Mouse (Mus musculus) liver, postnatal 0 days (tissue): ENCODE measurements at regions not wholly inside any gene's neighbourhood (a gene's known extent, or its start where the extent isn't known, plus 50 kb on each side); places are given as distances from the start of the nearest gene placed in this dataset.

Source experiments
- CTCF ChIP-seq: sonication (generic); IDR thresholded peaks from 2 replicates; pipeline ENCODE4 v1.5.1; 2016; ENCODE audit warnings: antibody characterized with exemption, low read depth
- EP300 ChIP-seq: IDR thresholded peaks from 2 replicates; pipeline ENCODE4 v1.6.1; 2016; ENCODE audit warnings: antibody characterized with exemption, low read depth, mild to moderate bottlenecking

DNA sequence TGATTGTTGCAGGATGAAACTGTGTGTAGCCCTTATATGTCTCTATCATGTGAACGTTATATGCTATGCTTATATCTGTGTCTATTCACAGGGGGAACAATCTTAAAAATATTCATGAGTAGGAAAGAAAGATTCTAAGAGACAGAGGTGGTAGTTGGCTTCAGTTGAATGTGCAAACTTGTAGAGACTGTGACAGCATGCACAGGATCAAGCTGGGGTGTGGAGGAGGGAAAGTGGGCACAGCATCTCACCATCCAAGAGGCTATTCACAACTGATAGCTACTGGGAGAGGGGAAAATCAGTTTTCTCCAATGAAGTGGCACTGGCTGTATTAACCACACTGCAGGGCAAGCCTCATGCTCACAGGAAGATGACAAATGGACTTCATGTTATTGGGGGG, 194.3 kb downstream of the Lnpk start:
- no peak for TF ChIP-seq CTCF
- no peak for TF ChIP-seq EP300
